Mouse (Mus musculus) adrenal gland, postnatal 36 days (tissue): ENCODE measurements at regions not wholly inside any gene's neighbourhood (a gene's known extent, or its start where the extent isn't known, plus 50 kb on each side); places are given as distances from the start of the nearest gene placed in this dataset.

Experiments used
- DNase-seq, 2 experiments: peaks; one replicate each; pipeline ENCODE4 v3.0.0; 2021; ENCODE audit warnings: mixed read lengths in 1 of 2

DNA sequence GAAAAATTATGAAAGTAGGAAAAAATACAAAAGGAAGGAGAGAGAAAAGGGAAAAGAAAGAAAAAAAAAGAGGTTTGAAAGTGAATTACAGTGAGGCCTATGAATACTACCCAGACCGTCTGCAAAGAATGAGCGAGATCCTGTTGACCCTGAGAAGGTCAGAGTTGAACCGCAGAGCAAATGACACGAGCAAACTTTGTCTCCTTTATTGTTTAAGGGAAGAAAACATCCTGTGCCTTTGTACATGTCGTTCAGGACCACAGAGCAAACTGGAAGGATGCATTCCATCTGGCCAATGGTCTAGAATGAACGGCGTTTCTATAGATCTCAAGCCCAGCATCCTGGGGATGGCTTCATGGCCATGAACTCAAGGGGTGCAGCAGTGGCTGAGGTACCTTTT, 270.6 kb upstream of the Zfp637 start:
- no peak for DNase-seq

DNA sequence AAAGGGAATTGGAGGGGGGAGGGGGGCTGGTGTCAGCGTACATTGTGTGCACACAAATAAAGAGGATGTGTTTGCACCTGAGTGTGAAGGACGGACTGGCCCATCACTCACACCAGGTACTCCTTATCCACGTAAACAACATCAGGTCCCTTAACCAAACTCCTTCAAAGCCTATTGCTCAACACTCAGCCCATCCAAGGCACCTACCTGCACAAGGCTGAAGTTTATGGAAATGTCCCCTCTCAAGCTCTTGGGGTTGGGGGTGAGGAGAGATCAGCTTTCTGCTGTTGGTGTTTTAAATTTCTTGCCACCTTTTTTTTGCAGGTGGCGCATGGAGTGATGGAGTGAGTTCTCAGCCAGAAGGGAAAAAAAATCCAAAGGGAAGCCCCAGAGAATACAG, 270.2 kb upstream of the Zfp637 start:
- no peak for DNase-seq

DNA sequence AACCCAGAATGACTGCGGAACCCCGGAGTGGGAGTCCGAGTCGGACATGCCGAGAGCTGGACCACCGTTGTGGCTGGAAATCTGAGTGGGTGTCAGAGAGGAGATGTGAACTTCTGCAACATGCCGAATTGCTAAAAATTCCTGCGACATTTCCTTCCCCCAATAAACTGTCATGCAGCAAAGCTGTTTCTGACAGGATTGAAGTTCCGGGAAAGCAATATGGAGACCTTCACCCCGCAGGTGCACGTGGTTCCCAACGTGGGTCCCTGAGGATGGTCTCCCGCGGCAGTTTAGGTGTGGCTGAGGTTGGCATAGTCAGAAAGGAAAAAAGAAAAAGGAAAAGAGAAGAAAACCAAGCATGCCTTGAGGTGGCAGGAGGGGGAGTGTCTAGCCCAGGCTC, 269.0 kb upstream of the Zfp637 start:
- DNase-seq = no peak

DNA sequence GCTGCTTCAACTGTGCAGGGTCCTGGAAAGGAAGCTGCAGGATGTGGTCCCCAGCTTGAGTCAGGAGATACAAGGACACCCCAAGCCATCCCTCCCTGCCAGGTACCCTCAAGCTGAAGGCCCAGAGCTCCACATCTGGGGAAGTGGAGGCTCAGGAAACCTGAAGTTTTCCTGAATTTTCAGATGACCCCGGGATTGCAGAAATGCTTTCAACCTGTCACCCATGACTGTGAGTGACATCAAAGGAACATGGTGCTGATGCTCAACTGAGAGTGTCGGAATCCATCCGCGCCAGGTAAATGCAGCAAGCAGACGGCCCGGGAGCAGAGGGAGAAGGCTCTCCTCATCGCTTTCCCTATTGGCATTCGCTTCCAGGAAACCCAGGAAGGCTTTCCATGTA, 267.6 kb upstream of the Zfp637 start:
- no peak for DNase-seq

DNA sequence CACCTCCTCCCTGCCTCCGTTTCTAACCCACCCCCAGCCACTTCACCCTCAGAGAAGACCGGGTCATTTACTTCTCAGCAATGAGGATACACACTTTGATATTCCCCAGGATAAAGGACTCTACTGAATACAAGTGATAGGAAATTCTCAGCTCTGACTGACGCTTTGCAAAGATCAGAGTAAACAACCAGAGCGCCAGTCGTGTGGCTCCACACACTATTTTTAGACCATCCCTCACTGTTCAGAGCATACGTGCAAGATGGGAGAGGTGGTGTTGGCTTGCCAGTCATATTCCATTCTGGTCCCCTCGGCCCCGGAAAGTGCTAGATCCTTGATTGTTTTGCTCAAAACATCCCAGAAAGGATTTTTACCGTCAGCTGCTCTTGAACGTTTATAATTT, 266.8 kb upstream of the Zfp637 start:
- DNase-seq = no peak

DNA sequence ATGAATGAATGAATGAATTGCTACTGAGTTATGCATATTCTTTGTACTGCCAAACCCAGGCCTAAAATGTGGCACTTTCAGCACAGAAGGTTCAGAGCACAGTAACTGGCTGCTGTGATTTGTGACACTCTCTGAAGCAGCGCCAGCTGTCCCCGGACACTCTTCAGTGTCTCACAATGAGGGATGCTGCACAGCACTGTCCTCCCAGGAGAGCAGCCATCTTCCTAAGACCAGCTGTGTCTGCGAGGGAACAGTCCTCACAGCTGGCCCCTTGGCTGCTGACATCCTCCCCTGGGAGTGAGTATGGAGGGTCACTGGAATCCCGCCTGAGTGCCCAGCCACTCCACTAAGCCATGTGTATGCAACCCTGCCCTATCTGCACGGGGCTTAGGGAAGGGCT, 265.9 kb upstream of the Zfp637 start:
- DNase-seq = no peak

DNA sequence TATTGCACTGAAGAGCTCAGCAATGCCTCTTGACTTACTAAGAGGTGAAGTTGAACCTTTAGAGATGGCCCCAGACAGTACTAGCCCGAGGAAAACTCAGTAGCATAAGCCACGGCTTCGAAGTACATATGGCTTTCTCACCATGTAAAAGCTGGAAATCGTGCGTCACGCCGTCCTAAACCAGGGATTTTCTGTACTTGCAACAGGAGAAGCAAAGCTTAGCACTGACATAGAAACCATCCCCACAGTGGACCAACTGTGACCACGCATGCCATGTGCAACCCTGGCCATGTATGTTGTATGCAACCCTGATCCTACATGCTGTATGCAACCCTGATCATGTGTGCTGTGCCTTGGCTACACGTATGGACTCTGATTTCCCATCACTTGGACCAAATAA, 265.0 kb upstream of the Zfp637 start:
- no peak for DNase-seq

DNA sequence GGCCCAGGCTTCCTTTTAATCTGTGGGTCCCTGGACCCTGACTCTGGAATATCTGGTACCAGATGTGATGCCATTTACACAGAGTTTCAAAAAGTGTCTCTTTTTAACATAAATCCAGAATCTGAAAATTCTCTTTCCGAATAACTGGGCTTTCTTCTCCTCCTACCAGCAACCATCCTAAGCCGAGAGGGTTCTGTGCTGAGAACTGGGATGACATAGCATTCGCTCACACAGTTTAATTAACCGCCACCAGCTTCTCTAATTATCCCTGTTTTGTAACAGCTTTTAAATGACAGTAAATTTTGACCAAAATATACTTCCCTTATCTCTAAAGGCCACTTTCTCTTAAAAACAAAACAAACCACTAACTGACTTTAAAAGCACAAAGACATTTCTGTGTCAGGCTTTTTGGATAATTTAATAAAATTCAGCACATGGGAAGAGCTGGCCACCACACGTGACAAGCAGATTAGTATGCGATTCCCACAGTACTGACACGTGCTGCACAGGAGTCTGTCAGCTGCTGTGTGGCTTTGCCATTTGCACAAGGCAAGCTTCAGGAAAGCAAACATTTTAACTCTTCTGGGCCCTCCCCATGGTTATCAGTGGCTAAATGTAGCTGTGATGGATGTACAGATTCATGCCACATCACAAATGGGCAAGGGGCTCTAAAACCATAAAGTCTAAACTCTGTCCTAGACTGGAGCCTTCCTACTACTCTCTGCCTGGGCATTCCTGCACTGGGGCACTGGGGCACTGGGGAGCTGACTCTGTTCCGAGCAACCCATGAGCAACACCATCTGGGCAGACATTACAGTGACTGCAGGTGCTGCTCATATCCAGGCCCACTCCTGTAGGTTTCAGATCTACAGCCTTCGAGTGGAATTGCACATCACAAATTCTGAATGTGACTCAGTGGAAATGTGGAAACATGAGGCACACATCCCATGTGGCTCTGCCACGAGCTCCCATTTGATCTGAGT, 263.1 kb upstream of the Zfp637 start:
- DNase-seq = no peak

DNA sequence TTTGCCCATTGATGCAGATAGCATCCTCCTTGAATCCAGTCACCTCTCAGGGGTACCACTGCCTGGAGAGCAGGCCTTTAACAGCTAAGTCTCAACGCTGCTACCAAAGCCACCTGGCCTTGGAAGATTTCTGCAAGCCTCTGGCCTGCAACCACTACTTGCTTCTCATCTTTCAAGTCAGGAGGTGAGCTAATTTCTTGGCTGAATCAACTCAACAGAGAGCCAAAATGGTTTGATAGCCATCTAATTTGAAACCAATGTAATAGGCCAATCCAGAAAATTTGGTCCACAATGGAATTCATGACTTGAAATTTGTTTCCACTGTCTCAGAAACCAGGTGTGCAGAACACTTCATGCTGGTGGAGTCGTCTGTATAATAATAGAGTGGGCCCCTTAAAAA, 260.0 kb upstream of the Zfp637 start:
- no peak for DNase-seq

DNA sequence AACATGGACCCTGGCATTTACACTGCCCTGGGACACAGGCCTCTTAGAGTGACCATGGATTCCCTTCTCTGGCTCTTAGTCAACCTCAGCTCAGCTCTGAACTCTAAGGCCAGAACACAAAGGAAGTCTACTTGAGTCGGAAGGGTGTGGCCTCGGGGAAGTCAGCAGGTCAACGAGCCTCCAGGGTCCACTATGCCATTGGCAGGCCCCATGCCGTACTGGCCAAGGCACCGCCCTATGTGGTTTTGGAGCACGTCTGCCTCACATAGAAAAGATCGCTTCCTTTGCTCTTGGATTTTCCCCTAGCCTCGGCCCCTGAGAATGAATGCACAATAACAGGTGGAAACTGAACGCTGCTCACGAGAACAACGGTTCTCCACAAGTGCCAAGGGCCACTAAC, 257.9 kb upstream of the Zfp637 start:
- DNase-seq = peak in 1 of 2 experiments; percentile 10

DNA sequence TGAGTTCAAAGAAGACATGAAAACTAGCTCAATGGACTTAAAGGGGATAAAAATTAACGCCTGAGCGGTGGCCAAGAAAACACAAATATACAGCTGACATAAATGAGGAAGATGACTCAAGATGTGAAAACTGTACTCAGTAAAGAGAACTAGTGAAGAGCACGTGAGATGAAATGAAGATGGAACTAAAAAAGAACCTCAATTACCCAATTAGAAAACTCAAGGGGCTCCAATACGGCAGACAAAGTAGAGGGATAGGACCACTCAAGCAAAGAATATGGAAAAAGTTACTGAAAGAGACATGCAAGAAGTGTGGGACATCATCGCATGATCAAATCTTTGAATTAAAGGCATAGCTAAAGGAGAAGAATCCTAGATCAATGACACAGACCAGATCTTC, 256.4 kb upstream of the Zfp637 start:
- no peak for DNase-seq

DNA sequence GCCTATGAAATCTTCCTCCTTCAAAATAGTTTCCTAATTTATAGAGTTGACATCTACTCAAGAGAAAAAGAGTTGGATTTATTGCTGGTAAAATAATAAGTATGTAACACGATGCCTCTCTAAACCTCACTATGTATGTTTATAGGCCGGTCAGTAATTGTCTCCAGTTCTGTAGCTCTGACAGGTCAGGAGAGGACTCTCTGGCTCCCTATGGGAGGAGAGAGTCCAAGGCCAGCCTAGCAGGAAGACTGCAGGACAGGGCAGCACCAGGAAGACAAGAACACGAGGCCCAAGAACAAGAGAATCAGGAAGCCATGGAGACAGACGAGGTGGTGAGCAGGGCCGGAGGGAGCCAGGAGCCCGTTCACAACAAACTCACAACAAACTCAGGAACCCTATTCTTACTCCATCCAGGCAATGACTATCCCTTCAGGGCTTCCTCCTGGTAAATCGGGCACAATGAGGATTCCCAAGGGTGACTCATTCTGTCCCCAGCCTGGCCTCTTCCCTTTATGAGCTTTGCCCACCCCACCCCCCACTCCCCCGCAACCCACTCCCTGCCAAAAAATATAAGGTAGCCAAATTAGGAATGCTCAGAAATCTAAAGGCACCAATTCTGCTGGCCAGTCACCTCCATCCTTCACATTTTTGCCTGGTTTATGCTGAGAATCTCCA, 244.7 kb upstream of the Zfp637 start:
- no peak for DNase-seq

DNA sequence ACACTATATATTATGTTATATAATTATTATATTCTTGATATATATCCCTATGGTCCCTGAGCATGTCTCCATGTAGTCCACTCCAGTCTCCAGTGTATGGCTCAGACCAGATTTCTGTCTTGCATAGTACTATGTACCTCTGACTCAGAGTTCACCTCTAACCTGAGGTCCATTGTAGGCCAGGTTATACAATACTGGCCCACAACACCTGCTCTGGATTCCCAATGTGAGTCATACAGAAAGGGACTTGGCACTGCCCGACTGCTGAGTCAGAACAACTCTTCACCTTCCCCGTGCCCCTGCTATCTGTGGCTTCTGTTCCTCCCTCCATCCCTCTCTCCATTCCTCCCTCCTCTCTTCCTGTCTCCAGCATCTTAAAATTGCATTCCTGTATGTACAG, 236.1 kb upstream of the Zfp637 start:
- DNase-seq = no peak

DNA sequence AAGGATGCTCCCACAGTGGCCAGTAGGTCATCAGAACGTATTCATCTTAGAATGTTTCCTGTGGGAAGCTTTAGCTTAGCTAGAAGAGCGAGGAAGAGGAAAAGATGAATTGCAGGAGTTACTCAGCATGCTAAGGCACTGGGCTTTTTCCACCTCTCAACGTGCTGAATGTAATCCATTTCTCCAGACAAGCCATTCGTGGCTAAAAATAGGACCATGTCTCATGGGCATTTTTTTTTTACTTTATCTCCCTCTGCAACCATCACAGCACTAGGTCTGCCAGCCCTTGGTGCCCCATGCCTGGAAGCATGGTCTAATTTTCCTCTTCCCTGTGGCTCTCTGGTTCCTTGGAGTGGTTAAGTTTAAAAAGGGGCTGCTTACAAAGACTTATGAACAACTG, 235.3 kb upstream of the Zfp637 start:
- DNase-seq = no peak

DNA sequence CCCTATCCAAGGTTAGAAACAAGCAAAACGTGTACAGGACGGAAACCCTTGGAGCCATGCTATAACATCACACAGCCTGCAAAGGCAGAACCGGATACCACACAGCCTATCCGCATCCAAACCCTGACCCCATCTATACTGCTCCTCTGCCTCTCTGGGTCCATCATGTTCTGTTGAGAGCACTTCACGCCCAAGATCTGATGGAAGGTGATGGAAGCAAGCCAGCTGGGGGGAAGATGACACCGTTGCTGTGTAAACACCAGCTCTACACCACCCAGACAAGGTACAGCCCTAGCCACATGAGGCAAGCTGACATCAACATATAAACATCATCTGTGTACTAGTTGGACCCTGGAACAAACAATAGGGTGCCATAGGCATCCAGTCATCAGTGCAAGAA, 234.8 kb upstream of the Zfp637 start:
- no peak for DNase-seq

DNA sequence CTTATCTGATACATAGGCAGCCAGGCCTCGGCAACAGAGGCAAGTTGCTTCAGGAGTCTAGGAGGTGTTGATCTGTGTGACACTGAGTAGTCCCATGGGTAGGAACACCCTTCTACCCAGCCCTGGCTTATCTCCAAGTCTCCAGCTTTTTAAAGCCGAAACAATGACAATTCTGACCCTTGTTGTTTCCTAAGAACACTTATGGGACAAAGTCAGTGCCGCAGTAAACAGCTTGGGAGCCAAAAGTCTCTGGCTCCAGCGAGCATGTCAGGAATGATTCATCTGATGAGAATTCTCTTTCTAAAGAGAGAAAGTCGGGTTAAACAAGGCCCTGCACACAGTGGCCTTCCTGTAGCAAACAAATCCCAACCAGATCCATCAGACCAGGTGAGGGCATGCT, 234.0 kb upstream of the Zfp637 start:
- peak; percentile 14 to 18 for DNase-seq

DNA sequence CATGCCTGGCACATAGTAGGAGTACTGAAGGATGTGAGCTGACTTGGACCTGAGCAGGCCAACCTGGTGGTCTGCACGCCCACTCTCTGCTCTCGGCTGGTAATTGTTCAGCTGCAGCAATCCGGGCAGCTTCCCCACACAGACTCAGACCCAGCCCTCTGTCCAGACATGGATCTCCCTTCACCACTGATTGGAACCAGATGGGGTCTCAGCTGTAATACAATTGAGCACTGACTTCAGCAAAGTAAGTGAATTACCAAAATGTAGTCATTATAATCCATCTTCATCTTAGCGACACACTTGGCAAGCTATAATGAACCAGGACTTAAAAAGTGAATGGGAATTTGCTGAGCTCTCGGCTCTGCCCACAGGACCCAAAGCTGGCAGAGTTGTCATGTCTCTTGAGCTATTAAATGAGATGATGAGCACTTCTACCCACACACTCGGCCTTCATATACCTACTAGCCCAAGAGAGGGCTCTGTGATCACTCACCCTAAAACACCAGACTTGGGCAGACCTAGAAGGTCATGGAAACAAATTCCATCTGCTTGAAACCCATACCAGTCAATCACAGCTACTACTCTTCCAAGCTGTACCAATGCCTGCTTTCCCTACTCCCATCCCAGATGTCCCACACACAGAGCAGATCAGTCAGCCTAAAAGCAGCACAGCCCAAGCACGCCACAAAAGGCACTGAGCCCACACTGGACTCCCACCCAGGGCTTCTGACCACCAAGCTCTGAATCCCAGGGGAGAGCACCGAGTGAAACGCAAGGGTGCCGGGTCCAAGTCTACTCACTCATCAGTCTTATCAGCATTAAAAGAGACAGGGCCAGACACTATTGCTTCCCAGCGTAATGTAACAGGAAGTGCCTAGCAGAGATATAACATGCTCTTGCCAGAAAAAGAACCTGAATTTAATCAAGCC, 231.2 kb upstream of the Zfp637 start:
- DNase-seq = no peak

DNA sequence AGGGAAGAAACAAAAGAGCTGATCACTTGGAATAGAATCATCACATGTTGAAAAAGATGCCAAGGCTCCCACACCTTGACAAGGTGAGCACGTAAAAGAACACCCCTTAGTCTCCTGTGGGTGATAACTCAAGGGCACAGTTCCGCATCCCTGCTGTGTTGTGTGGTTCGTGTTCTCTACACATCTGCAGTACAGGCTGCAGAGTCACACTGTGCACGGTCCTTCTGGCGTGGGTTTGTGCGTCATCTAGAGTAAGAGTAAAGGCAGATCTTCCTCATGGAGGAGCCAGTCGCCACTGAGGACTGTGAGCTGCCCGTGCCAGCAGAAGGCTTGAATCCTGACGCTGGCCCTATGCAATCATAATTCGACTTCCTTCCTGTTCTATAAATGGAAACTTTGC, 229.7 kb upstream of the Zfp637 start:
- no peak for DNase-seq

DNA sequence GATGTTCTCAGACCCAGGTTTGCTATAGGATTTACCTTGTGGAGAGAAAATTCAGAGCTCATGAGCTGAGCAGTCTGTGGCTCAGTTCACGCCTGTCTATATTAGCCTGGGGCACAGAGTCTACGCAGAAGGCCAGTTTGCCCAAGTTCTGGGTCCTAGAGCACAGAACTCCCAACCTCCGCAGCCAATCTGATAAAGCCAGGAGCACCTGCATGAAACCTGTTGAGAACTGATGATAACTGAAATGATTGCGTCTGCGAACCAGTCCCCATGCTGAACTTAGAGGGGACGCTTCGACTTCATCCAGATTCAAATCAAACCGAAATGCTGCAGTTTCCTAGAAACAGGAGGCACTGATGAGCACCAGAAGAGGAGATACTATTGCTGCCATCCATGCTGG, 229.0 kb upstream of the Zfp637 start:
- DNase-seq = no peak

DNA sequence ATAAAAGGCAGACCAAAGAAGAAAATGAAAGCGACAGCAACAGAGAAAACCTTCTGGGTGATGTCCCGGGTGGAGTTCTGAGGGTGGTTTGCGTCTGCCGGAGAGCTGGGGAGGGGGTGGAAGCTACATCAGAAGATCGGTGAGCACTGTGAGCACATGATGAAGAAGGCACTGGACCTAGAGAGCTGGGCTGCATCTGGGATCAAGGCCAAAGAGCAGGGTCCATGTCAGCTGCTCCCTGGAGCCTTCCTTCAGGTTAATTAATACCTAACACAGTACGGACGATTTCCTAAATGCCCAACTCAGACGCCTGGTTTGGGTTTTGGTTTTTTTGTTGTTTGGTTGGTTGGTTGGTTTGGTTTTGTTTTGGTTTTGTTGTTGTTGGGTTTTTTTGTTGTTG, 228.6 kb upstream of the Zfp637 start:
- no peak for DNase-seq

DNA sequence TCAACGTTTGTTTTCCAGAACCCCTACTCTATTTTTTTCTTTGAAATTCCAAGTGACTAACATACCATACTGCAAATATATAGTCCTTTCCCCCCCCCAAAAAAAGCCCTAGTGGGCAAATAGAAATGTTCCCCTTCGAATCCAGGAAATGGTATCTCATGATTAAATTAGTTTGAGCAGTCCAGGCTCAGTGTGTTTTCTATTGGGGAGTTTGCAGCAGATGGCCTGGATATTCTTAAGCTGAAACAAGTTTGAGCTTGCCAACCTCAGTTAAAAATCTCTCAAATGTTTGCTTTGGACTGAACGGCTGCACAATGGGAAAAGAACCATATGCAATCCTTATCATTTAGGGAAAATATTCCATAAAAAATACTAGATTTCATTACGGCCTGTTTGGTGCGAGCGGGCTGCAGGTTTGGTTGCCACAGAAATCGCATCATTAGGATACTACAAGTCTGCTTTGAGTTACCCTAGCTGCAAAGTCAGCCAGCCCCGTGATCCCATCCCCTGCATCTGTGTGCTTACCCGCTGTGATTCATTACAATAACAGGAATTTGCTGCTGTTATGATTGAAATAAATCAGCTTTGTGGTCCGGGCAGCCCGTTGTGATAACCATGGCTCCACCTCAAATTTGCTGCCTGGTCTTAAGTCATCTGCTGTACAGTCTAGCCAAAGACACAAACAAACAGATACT, 227.2 kb upstream of the Zfp637 start:
- no peak for DNase-seq

DNA sequence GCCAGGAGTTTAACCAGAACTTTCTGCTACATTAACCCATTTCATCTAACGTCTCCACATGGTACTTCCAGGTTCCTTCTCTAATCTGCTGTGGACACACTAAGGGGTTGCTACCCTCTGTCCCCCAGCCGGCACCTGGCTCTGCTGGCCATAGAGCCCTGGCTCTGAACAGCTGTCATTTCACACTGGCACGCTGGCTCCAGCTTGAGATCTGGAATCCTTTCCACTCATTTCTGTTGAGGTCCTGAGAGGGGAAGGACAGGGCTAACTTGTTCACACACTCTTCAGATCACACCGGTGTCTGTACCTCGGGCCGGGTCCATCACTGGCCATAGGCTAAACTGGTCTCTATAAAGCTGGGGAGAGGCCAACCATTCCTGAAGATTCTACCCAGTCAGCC, 226.6 kb upstream of the Zfp637 start:
- no peak for DNase-seq
